Comparison of ENCODE assay signal across 16 mouse cellular contexts in the genomic region with DNA sequence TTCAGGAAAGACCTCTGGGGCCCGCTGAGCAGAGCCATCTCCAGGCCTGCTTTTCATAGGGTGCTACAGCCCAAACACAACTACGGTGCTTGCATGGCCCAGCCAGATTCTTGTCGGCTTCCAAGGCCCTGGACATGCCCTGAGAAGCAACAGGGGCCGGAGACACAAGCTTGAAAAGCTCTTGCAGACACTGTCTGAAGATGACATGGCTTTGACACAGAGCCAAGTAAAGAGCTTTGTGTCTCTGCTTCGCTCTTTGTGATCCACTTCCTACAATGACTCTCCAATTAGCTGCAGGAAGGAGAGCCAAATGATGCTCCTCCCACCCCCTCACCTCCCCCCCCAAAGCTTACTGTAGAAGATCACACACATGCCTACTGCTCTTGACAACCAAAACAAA. TPM values are rescaled to one million over a fixed set of nuclear protein-coding genes. Genes with fewer than 3 reads are reported as not detected.
A peak's percentile ranks its signal among the peaks of the same experiment; 100 is the strongest.
DNase-seq lines count a peak whose midpoint lies in the region; ATAC-seq and TF ChIP-seq lines count a peak whose summit lies in the region.
"Had no signal": no experiment of that assay in that cellular context is flagged by ENCODE, and none has a peak within 500 bp of the region (broad histone marks: within the 10 kb centered on the region; RNA-seq: fewer than 3 reads in every experiment).

No protein-coding gene starts in this region.

- no peaks in the 10 kb centered on the region for H3K9me3 ChIP-seq in embryonic facial prominence, embryonic 14.5 days (ENCODE audit: control insufficient read depth, low read length)
- no peaks in the 10 kb centered on the region for H3K9me3 ChIP-seq in embryonic facial prominence, embryonic 10.5 days
- H3K9me3 ChIP-seq in hindbrain, embryonic 16.5 days (ENCODE audit: control insufficient read depth, low read length): no peaks in the 10 kb centered on the region
- no peaks in the 10 kb centered on the region for H3K9me3 ChIP-seq in hindbrain, embryonic 13.5 days
- no peaks in the 10 kb centered on the region for H3K9me3 ChIP-seq in midbrain, postnatal 0 days (ENCODE audit: low read length)
- H3K9me3 ChIP-seq in midbrain, embryonic 15.5 days: no peaks in the 10 kb centered on the region
- H3K9me3 ChIP-seq: liver, embryonic 13.5 days; megakaryocyte, embryonic 14.5 days had no signal

- peak; percentile 23; the same call in 1 of the 2 replicates for ATAC-seq in embryonic facial prominence, embryonic 14.5 days (ENCODE audit: low read depth)
- ATAC-seq in hindbrain, embryonic 16.5 days: peak; percentile 46; the same call in 1 of the 2 replicates
- no peak for ATAC-seq in hindbrain, embryonic 13.5 days (ENCODE audit: low FRiP score)
- no peak for ATAC-seq in midbrain, postnatal 0 days (ENCODE audit: low FRiP score)
- no peak for ATAC-seq in midbrain, embryonic 15.5 days (replicated peaks)
- no peak for ATAC-seq in erythroid progenitor cell, adult 5-6 weeks (replicated peaks; ENCODE audit: low FRiP score, poor library complexity, severe bottlenecking)
- ATAC-seq: intestine, postnatal 0 days had no signal

- no peak overlapping the region for H3K4me3 ChIP-seq in embryonic facial prominence, embryonic 14.5 days (ENCODE audit: low read depth, low read length)
- H3K4me3 ChIP-seq in embryonic facial prominence, embryonic 10.5 days: no peak overlapping the region
- no peak overlapping the region for H3K4me3 ChIP-seq in hindbrain, embryonic 16.5 days (ENCODE audit: low read length)
- no peak overlapping the region for H3K4me3 ChIP-seq in hindbrain, embryonic 13.5 days
- no peak overlapping the region for H3K4me3 ChIP-seq in midbrain, postnatal 0 days (ENCODE audit: low read depth, low read length)
- no peak overlapping the region for H3K4me3 ChIP-seq in midbrain, embryonic 15.5 days
- H3K4me3 ChIP-seq: liver, embryonic 13.5 days had no signal

- H3K4me1 ChIP-seq in embryonic facial prominence, embryonic 14.5 days (ENCODE audit: control insufficient read depth, insufficient read depth, low read length): no peaks in the 10 kb centered on the region
- 0 out of 2 replicates have a peak, but pooled peaks cover 2% of the 10 kb centered on the region for H3K4me1 ChIP-seq in embryonic facial prominence, embryonic 10.5 days
- no peaks in the 10 kb centered on the region; the same call in 1 of the 2 replicates for H3K4me1 ChIP-seq in hindbrain, embryonic 16.5 days (ENCODE audit: control insufficient read depth, insufficient read depth, low read depth, low read length)
- H3K4me1 ChIP-seq in hindbrain, embryonic 13.5 days (replicated peaks): peaks cover 4% of the 10 kb centered on the region
- no peaks in the 10 kb centered on the region for H3K4me1 ChIP-seq in midbrain, postnatal 0 days (ENCODE audit: insufficient read depth, low read length)
- 0 out of 2 replicates have a peak, but pooled peaks cover 2% of the 10 kb centered on the region for H3K4me1 ChIP-seq in midbrain, embryonic 15.5 days
- H3K4me1 ChIP-seq: liver, embryonic 13.5 days had no signal

- DNase-seq in embryonic facial prominence, embryonic 14.5 days (ENCODE audit: low spot score): peak; percentile 45
- no peak for DNase-seq in embryonic facial prominence, embryonic 10.5 days (ENCODE audit: low spot score)
- peak; percentile 68 for DNase-seq in midbrain, postnatal 0 days (ENCODE audit: low spot score)
- DNase-seq in gastrocnemius, postnatal 14 days: no peak
- DNase-seq: adrenal gland, adult 8-10 months; cerebellum, postnatal 10 days; heart, postnatal 14 days; liver, embryonic 13.5 days; thymus, postnatal 25 days had no signal

- no peaks in the 10 kb centered on the region for H3K27me3 ChIP-seq in embryonic facial prominence, embryonic 14.5 days (replicated peaks; ENCODE audit: control insufficient read depth, insufficient read depth, low read length)
- no peaks in the 10 kb centered on the region for H3K27me3 ChIP-seq in embryonic facial prominence, embryonic 10.5 days (replicated peaks; ENCODE audit: low read depth, poor library complexity, severe bottlenecking)
- H3K27me3 ChIP-seq in hindbrain, embryonic 16.5 days (replicated peaks; ENCODE audit: control insufficient read depth, insufficient read depth, low read length): no peaks in the 10 kb centered on the region
- no peaks in the 10 kb centered on the region for H3K27me3 ChIP-seq in hindbrain, embryonic 13.5 days
- H3K27me3 ChIP-seq in midbrain, postnatal 0 days (ENCODE audit: insufficient read depth, low read length): no peaks in the 10 kb centered on the region
- no peaks in the 10 kb centered on the region for H3K27me3 ChIP-seq in midbrain, embryonic 15.5 days (replicated peaks)
- H3K27me3 ChIP-seq: liver, embryonic 13.5 days; megakaryocyte, embryonic 14.5 days had no signal

- peaks cover 92% of the 10 kb centered on the region for H3K36me3 ChIP-seq in embryonic facial prominence, embryonic 14.5 days (ENCODE audit: control insufficient read depth, insufficient read depth, low read length)
- H3K36me3 ChIP-seq in embryonic facial prominence, embryonic 10.5 days (replicated peaks): peaks cover 100% of the 10 kb centered on the region
- H3K36me3 ChIP-seq in hindbrain, embryonic 16.5 days (ENCODE audit: control insufficient read depth, insufficient read depth, low read length): peaks cover 55% of the 10 kb centered on the region
- H3K36me3 ChIP-seq in hindbrain, embryonic 13.5 days: peaks cover 90% of the 10 kb centered on the region
- peaks cover 52% of the 10 kb centered on the region for H3K36me3 ChIP-seq in midbrain, postnatal 0 days (ENCODE audit: insufficient read depth, low read length)
- peaks cover 40% of the 10 kb centered on the region for H3K36me3 ChIP-seq in midbrain, embryonic 15.5 days (replicated peaks)

- 68% methylated on average over 5 of the region's 5 CpGs for WGBS in embryonic facial prominence, embryonic 14.5 days
- 90% methylated on average over 5 of the region's 5 CpGs for WGBS in embryonic facial prominence, embryonic 10.5 days
- 64% methylated on average over 5 of the region's 5 CpGs for WGBS in hindbrain, embryonic 16.5 days
- 67% methylated on average over 5 of the region's 5 CpGs for WGBS in hindbrain, embryonic 13.5 days
- 69% methylated on average over 5 of the region's 5 CpGs for WGBS in midbrain, postnatal 0 days
- 73% methylated on average over 5 of the region's 5 CpGs for WGBS in midbrain, embryonic 15.5 days

- no peak overlapping the region for H3K27ac ChIP-seq in embryonic facial prominence, embryonic 14.5 days (replicated peaks; ENCODE audit: low read depth, low read length)
- no peak overlapping the region for H3K27ac ChIP-seq in embryonic facial prominence, embryonic 10.5 days (replicated peaks)
- no peak overlapping the region for H3K27ac ChIP-seq in hindbrain, embryonic 16.5 days (ENCODE audit: low read depth, low read length)
- H3K27ac ChIP-seq in hindbrain, embryonic 13.5 days: no peak overlapping the region
- H3K27ac ChIP-seq in midbrain, postnatal 0 days (ENCODE audit: low read depth, low read length): no peak overlapping the region
- H3K27ac ChIP-seq in midbrain, embryonic 15.5 days: no peak overlapping the region
- H3K27ac ChIP-seq: liver, embryonic 13.5 days; stomach, postnatal 0 days had no signal

- H3K4me2 ChIP-seq in embryonic facial prominence, embryonic 14.5 days (ENCODE audit: low read depth, low read length): no peak overlapping the region
- H3K4me2 ChIP-seq in hindbrain, embryonic 16.5 days (ENCODE audit: low read length): no peak overlapping the region
- no peak overlapping the region for H3K4me2 ChIP-seq in hindbrain, embryonic 13.5 days
- H3K4me2 ChIP-seq in midbrain, postnatal 0 days (ENCODE audit: low read depth, low read length, poor library complexity, severe bottlenecking): no peak overlapping the region
- H3K4me2 ChIP-seq in midbrain, embryonic 15.5 days: no peak overlapping the region
- H3K4me2 ChIP-seq: liver, embryonic 13.5 days had no signal

- intact Hi-C loops in gastrocnemius, postnatal 14 days (cut with DNase I; ENCODE audit: low total_unique reads): no loop called here

- TF ChIP-seq CTCF in midbrain, postnatal 0 days (IDR thresholded peaks at IDR 0.05): no peak

- H3K9ac ChIP-seq in embryonic facial prominence, embryonic 14.5 days (ENCODE audit: low read depth, low read length): no peak overlapping the region
- no peak overlapping the region for H3K9ac ChIP-seq in hindbrain, embryonic 16.5 days (ENCODE audit: low read depth, low read length)
- H3K9ac ChIP-seq in hindbrain, embryonic 13.5 days: no peak overlapping the region
- no peak overlapping the region for H3K9ac ChIP-seq in midbrain, postnatal 0 days (replicated peaks; ENCODE audit: low read length, poor library complexity, severe bottlenecking)
- H3K9ac ChIP-seq in midbrain, embryonic 15.5 days: no peak overlapping the region
- H3K9ac ChIP-seq: liver, embryonic 13.5 days had no signal

RNA-seq across cellular contexts. Expression of gene Brd1, which starts 40.0 kb away (rescaled TPM):
- 22.2 and 23.0 TPM in 2 replicates for polyA plus RNA-seq in embryonic facial prominence, embryonic 14.5 days (2014; fragmentation: Nextera tagmentation; extraction: Ambion mirVana)
- 22.2 and 23.5 TPM in 2 replicates for polyA plus RNA-seq in embryonic facial prominence, embryonic 10.5 days (2016; fragmentation: Nextera tagmentation; extraction: Ambion mirVana)
- polyA plus RNA-seq in hindbrain, embryonic 16.5 days (2015; fragmentation: Nextera tagmentation; extraction: Ambion mirVana): 12.9 and 14.9 TPM in 2 replicates
- polyA plus RNA-seq in hindbrain, embryonic 13.5 days (2015; fragmentation: Nextera tagmentation; extraction: Ambion mirVana): 23.2 and 25.4 TPM in 2 replicates
- 42.2 and 51.4 TPM in 2 replicates for total RNA-seq in midbrain, postnatal 0 days (2014; rRNA removed)
- 9.7 and 11.7 TPM in 2 replicates for polyA plus RNA-seq in midbrain, postnatal 0 days (2015; fragmentation: Nextera tagmentation; extraction: Ambion mirVana)
- 20.8 and 21.1 TPM in 2 replicates for polyA plus RNA-seq in midbrain, embryonic 15.5 days (2015; fragmentation: Nextera tagmentation; extraction: Ambion mirVana)
- total RNA-seq in erythroid progenitor cell, adult 5-6 weeks (2015; ENCODE audit: low replicate concordance): 13.3 and 18.4 TPM in 2 replicates
- 31.3 and 31.5 TPM in 2 replicates for total RNA-seq in erythroid progenitor cell, adult 5-6 weeks (2017; ENCODE audit: low replicate concordance)
- 10 to 100 TPM; 21.3 to 22.6 TPM for total RNA-seq in gastrocnemius, postnatal 14 days (2021)

RNA-seq across cellular contexts. Expression of gene Zbed4, which starts 57.4 kb away (rescaled TPM):
- 14.9 and 16.5 TPM in 2 replicates for polyA plus RNA-seq in embryonic facial prominence, embryonic 14.5 days (2014; fragmentation: Nextera tagmentation; extraction: Ambion mirVana)
- polyA plus RNA-seq in embryonic facial prominence, embryonic 10.5 days (2016; fragmentation: Nextera tagmentation; extraction: Ambion mirVana): 38.5 and 39.3 TPM in 2 replicates
- 9.9 and 15.3 TPM in 2 replicates for polyA plus RNA-seq in hindbrain, embryonic 16.5 days (2015; fragmentation: Nextera tagmentation; extraction: Ambion mirVana)
- polyA plus RNA-seq in hindbrain, embryonic 13.5 days (2015; fragmentation: Nextera tagmentation; extraction: Ambion mirVana): 22.3 and 22.8 TPM in 2 replicates
- total RNA-seq in midbrain, postnatal 0 days (2014; rRNA removed): 19.2 and 20.7 TPM in 2 replicates
- polyA plus RNA-seq in midbrain, postnatal 0 days (2015; fragmentation: Nextera tagmentation; extraction: Ambion mirVana): 4.3 and 4.5 TPM in 2 replicates
- 17.7 and 19.0 TPM in 2 replicates for polyA plus RNA-seq in midbrain, embryonic 15.5 days (2015; fragmentation: Nextera tagmentation; extraction: Ambion mirVana)
- total RNA-seq in erythroid progenitor cell, adult 5-6 weeks (2015; ENCODE audit: low replicate concordance): 34.2 and 44.0 TPM in 2 replicates
- total RNA-seq in erythroid progenitor cell, adult 5-6 weeks (2017; ENCODE audit: low replicate concordance): 28.8 and 32.7 TPM in 2 replicates
- 1 to 10 TPM; 5.8 to 8.1 TPM for total RNA-seq in gastrocnemius, postnatal 14 days (2021)

Comparison
In these comparisons a context has a peak if more than half of its experiments do, and no peak if none do; other contexts are left out.
1. ATAC-seq: peak in embryonic facial prominence, embryonic 14.5 days (single experiment) and hindbrain, embryonic 16.5 days (single experiment); none in hindbrain, embryonic 13.5 days (single experiment), midbrain, postnatal 0 days (single experiment), midbrain, embryonic 15.5 days (single experiment) and erythroid progenitor cell, adult 5-6 weeks (single experiment).
2. DNase-seq: peak in embryonic facial prominence, embryonic 14.5 days (single experiment) and midbrain, postnatal 0 days (single experiment); none in embryonic facial prominence, embryonic 10.5 days (single experiment) and gastrocnemius, postnatal 14 days (single experiment).